Mouse (Mus musculus) embryonic facial prominence, embryonic 13.5 days (tissue): ENCODE data around the gene Ptk7. TPM values are rescaled to one million over a fixed set of nuclear protein-coding genes. Genes with fewer than 3 reads are reported as not detected.

Experiments used
- ATAC-seq: fragments of 200-750 bp; cut with Nextera tagmentation; 2 replicates; pipeline ENCODE4 v1.8.0; 2017; ENCODE audit warnings: low read depth; ENCODE audit not compliant: insufficient number of reproducible peaks, insufficient read depth, low FRiP score, low TSS enrichment
- H3K27ac ChIP-seq: fragments of 300-500 bp; sonication (generic); 2 replicates; pipeline ENCODE4 v1.5.1; 2015; ENCODE audit warnings: moderate library complexity, mild to moderate bottlenecking, inconsistent platforms
- H3K27me3 ChIP-seq: fragments of 300-500 bp; sonication (generic); 2 replicates; pipeline ENCODE4 v1.6.1; 2015; ENCODE audit warnings: mild to moderate bottlenecking, inconsistent platforms
- H3K36me3 ChIP-seq: fragments of 300-500 bp; sonication (generic); 2 replicates; pipeline ENCODE4 v1.6.1; 2015; ENCODE audit warnings: mild to moderate bottlenecking, inconsistent platforms
- H3K4me1 ChIP-seq: fragments of 300-500 bp; sonication (generic); 2 replicates; pipeline ENCODE4 v1.6.1; 2015; ENCODE audit warnings: inconsistent platforms
- H3K4me2 ChIP-seq: fragments of 300-500 bp; sonication (generic); 2 replicates; pipeline ENCODE4 v1.6.1; 2015; ENCODE audit warnings: moderate library complexity, mild to moderate bottlenecking, inconsistent platforms
- H3K4me3 ChIP-seq: fragments of 300-500 bp; sonication (generic); 2 replicates; pipeline ENCODE4 v1.5.1; 2015; ENCODE audit warnings: mild to moderate bottlenecking, inconsistent platforms
- H3K9ac ChIP-seq: fragments of 300-500 bp; sonication (generic); 2 replicates; pipeline ENCODE4 v1.6.1; 2015; ENCODE audit warnings: mild to moderate bottlenecking, inconsistent platforms
- H3K9me3 ChIP-seq: fragments of 300-500 bp; sonication (generic); 2 replicates; pipeline ENCODE4 v1.6.1; 2016; ENCODE audit warnings: inconsistent platforms
- WGBS: fragments of 180-500 bp; shearing (Covaris S2); methylation state at CpG from one replicate; pipeline ENCODE4 v1.1.7; 2015; ENCODE audit warnings: mixed read lengths; 5-methylcytosine and 5-hydroxymethylcytosine counted together
- polyA plus RNA-seq: library from polyadenylated mRNA; unstranded; fragments of >200 nt; fragmentation: Nextera tagmentation; extraction: Ambion mirVana; gene quantifications from 2 replicates; pipeline ENCODE4 v1.2.1, GENCODE M21; 2015

Ptk7 gene
- polyA plus RNA-seq, 1 experiment from 2014 or later = 148 TPM

GRCm38 (mm10) chr17:46602212-46602611, 27.1 kb downstream of the Ptk7 start:
- no peak overlapping the region for H3K4me3 ChIP-seq
- peaks cover 23% of the 10 kb centered on the region for H3K36me3 ChIP-seq
- WGBS = 29% methylated on average over 9 of the region's 9 CpGs
- H3K9me3 ChIP-seq = no peaks in the 10 kb centered on the region
- no peak for ATAC-seq
- H3K4me1 ChIP-seq = peaks cover 37% of the 10 kb centered on the region
- H3K9ac ChIP-seq = no peak overlapping the region
- H3K27ac ChIP-seq = peak overlapping the region; percentile 76
- peak overlapping the region; percentile 28; the same call in 1 of the 2 replicates for H3K4me2 ChIP-seq
- no peaks in the 10 kb centered on the region for H3K27me3 ChIP-seq

- H3K27ac ChIP-seq = no peak overlapping the region
- H3K36me3 ChIP-seq = peaks cover 33% of the 10 kb centered on the region
- WGBS = 88% methylated on average over 2 of the region's 2 CpGs
Observed at GRCm38 (mm10) chr17:46600569-46600968, 28.7 kb downstream of the Ptk7 start.

GRCm38 (mm10) chr17:46598963-46599362, 30.3 kb downstream of the Ptk7 start:
- peaks cover 33% of the 10 kb centered on the region for H3K36me3 ChIP-seq
- H3K9me3 ChIP-seq = no peaks in the 10 kb centered on the region
- H3K4me3 ChIP-seq = no peak overlapping the region
- peaks cover 30% of the 10 kb centered on the region for H3K4me1 ChIP-seq
- H3K4me2 ChIP-seq = no peak overlapping the region
- no peak for ATAC-seq
- no peak overlapping the region for H3K27ac ChIP-seq
- H3K27me3 ChIP-seq = no peaks in the 10 kb centered on the region
- 68% methylated on average over 4 of the region's 4 CpGs for WGBS
- no peak overlapping the region for H3K9ac ChIP-seq

More at GRCm38 (mm10) chr17:46600569-46600968, 28.7 kb downstream of the Ptk7 start:
- Histone ChIP-seq H3K4me3 (no peak overlapping the region), H3K4me2 (no peak overlapping the region), H3K27me3 (no peaks in the 10 kb centered on the region), H3K9ac (no peak overlapping the region), H3K9me3 (no peaks in the 10 kb centered on the region), H3K4me1 (peaks cover 28% of the 10 kb centered on the region)
- ATAC-seq = no peak

- no peaks in the 10 kb centered on the region for H3K27me3 ChIP-seq
- no peak overlapping the region for H3K9ac ChIP-seq
- WGBS = 84% methylated on average over 11 of the region's 11 CpGs
- ATAC-seq = no peak
- H3K4me1 ChIP-seq = peaks cover 40% of the 10 kb centered on the region
- no peaks in the 10 kb centered on the region for H3K9me3 ChIP-seq
- no peak overlapping the region for H3K4me3 ChIP-seq
- H3K36me3 ChIP-seq = peaks cover 33% of the 10 kb centered on the region
- no peak overlapping the region for H3K4me2 ChIP-seq
- no peak overlapping the region for H3K27ac ChIP-seq
Observed at GRCm38 (mm10) chr17:46597956-46598355, 31.3 kb downstream of the Ptk7 start.

GRCm38 (mm10) chr17:46595336-46595735, 34.0 kb downstream of the Ptk7 start:
- H3K9ac ChIP-seq = peak overlapping the region; percentile 38
- no peak overlapping the region for H3K4me3 ChIP-seq
- WGBS = 65% methylated on average over 6 of the region's 6 CpGs
- peak overlapping the region; percentile 41 for H3K4me2 ChIP-seq
- peaks cover 36% of the 10 kb centered on the region for H3K36me3 ChIP-seq
- peaks cover 33% of the 10 kb centered on the region for H3K4me1 ChIP-seq
- H3K27ac ChIP-seq = peak overlapping the region; percentile 89
- H3K9me3 ChIP-seq = no peaks in the 10 kb centered on the region
- no peak for ATAC-seq
- H3K27me3 ChIP-seq = no peaks in the 10 kb centered on the region

- H3K4me2 ChIP-seq = peak overlapping the region; percentile 41
- WGBS = 4% methylated on average over 9 of the region's 9 CpGs
- H3K4me1 ChIP-seq = peaks cover 33% of the 10 kb centered on the region
- H3K27me3 ChIP-seq = no peaks in the 10 kb centered on the region
- H3K36me3 ChIP-seq = peaks cover 43% of the 10 kb centered on the region
- H3K9ac ChIP-seq = peak overlapping the region; percentile 38
- peak overlapping the region; percentile 89 for H3K27ac ChIP-seq
- peak; percentile 73 for ATAC-seq
- no peak overlapping the region for H3K4me3 ChIP-seq
- no peaks in the 10 kb centered on the region for H3K9me3 ChIP-seq
Observed at GRCm38 (mm10) chr17:46594606-46595005, 34.7 kb downstream of the Ptk7 start.

- Histone ChIP-seq H3K4me2 (no peak overlapping the region), H3K4me1 (peaks cover 33% of the 10 kb centered on the region), H3K4me3 (no peak overlapping the region), H3K9ac (no peak overlapping the region), H3K9me3 (no peaks in the 10 kb centered on the region), H3K27me3 (no peaks in the 10 kb centered on the region), H3K36me3 (peaks cover 55% of the 10 kb centered on the region), H3K27ac (no peak overlapping the region)
- no peak for ATAC-seq
- 79% methylated on average over 4 of the region's 4 CpGs for WGBS
Observed at GRCm38 (mm10) chr17:46593124-46593523, 36.2 kb downstream of the Ptk7 start.

GRCm38 (mm10) chr17:46591406-46591805, 37.9 kb downstream of the Ptk7 start:
- H3K4me1 ChIP-seq = peaks cover 33% of the 10 kb centered on the region
- no peak overlapping the region for H3K27ac ChIP-seq
- H3K9me3 ChIP-seq = no peaks in the 10 kb centered on the region
- no peak overlapping the region for H3K9ac ChIP-seq
- no peaks in the 10 kb centered on the region for H3K27me3 ChIP-seq
- H3K4me2 ChIP-seq = no peak overlapping the region
- no peak overlapping the region for H3K4me3 ChIP-seq
- WGBS = 85% methylated on average over 19 of the region's 19 CpGs
- peaks cover 55% of the 10 kb centered on the region for H3K36me3 ChIP-seq
- ATAC-seq = no peak

GRCm38 (mm10) chr17:46590439-46590838, 38.9 kb downstream of the Ptk7 start:
- H3K9ac ChIP-seq = no peak overlapping the region
- H3K27ac ChIP-seq = no peak overlapping the region
- H3K4me2 ChIP-seq = no peak overlapping the region
- 88% methylated on average over 7 of the region's 7 CpGs for WGBS
- H3K27me3 ChIP-seq = no peaks in the 10 kb centered on the region
- peaks cover 61% of the 10 kb centered on the region for H3K36me3 ChIP-seq
- no peaks in the 10 kb centered on the region for H3K9me3 ChIP-seq
- no peak for ATAC-seq
- no peak overlapping the region for H3K4me3 ChIP-seq
- peaks cover 30% of the 10 kb centered on the region for H3K4me1 ChIP-seq

- Histone ChIP-seq H3K9ac (no peak overlapping the region), H3K27ac (no peak overlapping the region), H3K4me3 (no peak overlapping the region), H3K36me3 (peaks cover 68% of the 10 kb centered on the region), H3K4me1 (peaks cover 23% of the 10 kb centered on the region), H3K4me2 (no peak overlapping the region), H3K27me3 (no peaks in the 10 kb centered on the region), H3K9me3 (no peaks in the 10 kb centered on the region)
- WGBS = 85% methylated on average over 16 of the region's 16 CpGs
- ATAC-seq = no peak
Observed at GRCm38 (mm10) chr17:46589635-46590314, 39.5 kb downstream of the Ptk7 start.

- Histone ChIP-seq H3K4me1 (peaks cover 16% of the 10 kb centered on the region), H3K9me3 (no peaks in the 10 kb centered on the region), H3K27ac (no peak overlapping the region), H3K4me2 (no peak overlapping the region), H3K9ac (no peak overlapping the region), H3K27me3 (no peaks in the 10 kb centered on the region), H3K36me3 (peaks cover 77% of the 10 kb centered on the region), H3K4me3 (no peak overlapping the region)
- no peak for ATAC-seq
- WGBS = 86% methylated on average over 6 of the region's 6 CpGs
Observed at GRCm38 (mm10) chr17:46588913-46589312, 40.4 kb downstream of the Ptk7 start.

- peaks cover 77% of the 10 kb centered on the region for H3K36me3 ChIP-seq
Observed at GRCm38 (mm10) chr17:46588173-46588572, 41.1 kb downstream of the Ptk7 start.

More at GRCm38 (mm10) chr17:46588173-46588572, 41.1 kb downstream of the Ptk7 start:
- Histone ChIP-seq H3K9me3 (no peaks in the 10 kb centered on the region), H3K4me3 (no peak overlapping the region), H3K4me2 (no peak overlapping the region), H3K9ac (no peak overlapping the region), H3K27me3 (no peaks in the 10 kb centered on the region), H3K4me1 (peaks cover 9% of the 10 kb centered on the region), H3K27ac (no peak overlapping the region)
- WGBS = 79% methylated on average over 9 of the region's 9 CpGs
- no peak for ATAC-seq
